Mouse (Mus musculus): ENCODE data around the gene Pigl. TPM values are rescaled to one million over a fixed set of nuclear protein-coding genes. Genes with fewer than 3 reads are reported as not detected.
"Not testable (repeated sequence)": the region's sequence is repeated elsewhere in the genome, so short reads cannot be mapped to it uniquely, and the experiment has no call there.

Gene Pigl
- polyA plus RNA-seq, 1 experiment = 8.2 TPM

DNA sequence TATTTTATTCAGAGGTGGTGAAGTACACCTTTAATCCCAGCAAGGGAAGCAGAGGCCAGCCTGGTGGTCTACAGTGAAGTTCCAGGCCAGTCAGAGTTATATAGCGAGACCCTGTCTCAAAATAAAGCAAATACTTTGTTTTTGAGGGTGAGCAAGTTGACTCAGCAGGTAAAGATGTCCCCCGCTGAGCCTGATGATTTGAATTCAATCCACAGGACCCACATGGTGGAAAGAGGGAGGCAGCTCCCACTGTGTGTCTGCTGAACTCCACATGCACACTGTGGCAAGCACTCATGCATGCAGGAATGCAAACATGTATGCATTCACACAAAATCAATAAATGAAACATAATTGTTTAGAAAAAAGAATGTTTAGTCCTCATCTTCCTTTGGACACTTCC lies 40.5 kb downstream of the Pigl start:
- TF ChIP-seq CTCF (IDR thresholded peaks at IDR 0.05; ENCODE audit: borderline replicate concordance, extremely low read depth, insufficient read depth, insufficient read length) (no peak), POLR2A (IDR thresholded peaks at IDR 0.05; ENCODE audit: borderline replicate concordance, extremely low read depth, insufficient read depth, insufficient read length, poor library complexity, severe bottlenecking) (no peak)
- DNase-seq (ENCODE audit: low read depth) = no peak

DNA sequence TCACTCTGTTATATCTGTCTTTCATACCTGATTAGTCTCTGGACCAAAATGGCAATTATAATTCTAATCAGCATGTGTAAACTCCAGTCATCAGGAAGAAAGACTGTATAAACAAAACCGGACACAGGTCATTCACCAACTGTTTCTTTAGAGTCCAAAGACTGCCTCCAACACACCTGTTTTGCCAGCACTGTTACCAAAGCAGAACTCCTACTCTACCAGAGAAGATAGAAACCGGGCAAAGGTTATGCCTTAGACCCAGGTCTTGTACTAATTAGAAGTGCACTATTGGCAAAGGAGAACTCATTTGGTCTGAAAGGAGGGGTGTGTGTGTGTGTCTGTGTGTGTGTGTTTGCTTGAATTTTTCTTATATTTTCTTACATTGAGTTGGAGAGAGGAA lies 42.3 kb downstream of the Pigl start:
- TF ChIP-seq CTCF (IDR thresholded peaks at IDR 0.05; ENCODE audit: borderline replicate concordance, extremely low read depth, insufficient read depth, insufficient read length) = no peak
- no peak for TF ChIP-seq POLR2A (IDR thresholded peaks at IDR 0.05; ENCODE audit: borderline replicate concordance, extremely low read depth, insufficient read depth, insufficient read length, poor library complexity, severe bottlenecking)
- no peak for DNase-seq (ENCODE audit: low read depth)

DNA sequence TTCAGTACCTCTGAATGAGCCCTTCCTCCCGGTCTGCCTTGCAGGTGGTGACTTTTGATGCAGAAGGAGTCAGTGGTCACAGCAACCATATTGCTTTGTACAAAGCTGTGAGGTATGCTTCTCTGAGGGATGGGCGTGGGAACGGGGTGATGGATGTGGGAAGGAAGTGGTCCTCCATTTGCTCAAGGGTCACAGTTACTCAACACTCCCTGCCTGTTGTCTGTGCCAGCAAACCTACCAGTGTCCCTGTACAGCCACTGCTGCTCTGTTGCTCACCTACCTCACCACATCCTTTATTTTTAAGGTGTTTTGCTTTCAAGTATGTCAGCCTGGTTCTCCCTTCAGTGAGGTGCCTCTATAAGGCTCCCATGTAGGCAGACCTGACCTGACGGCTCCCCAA lies 49.4 kb downstream of the Pigl start:
- no peak for TF ChIP-seq POLR2A (IDR thresholded peaks at IDR 0.05; ENCODE audit: borderline replicate concordance, extremely low read depth, insufficient read depth, insufficient read length, poor library complexity, severe bottlenecking)
- DNase-seq (ENCODE audit: low read depth) = no peak

DNA sequence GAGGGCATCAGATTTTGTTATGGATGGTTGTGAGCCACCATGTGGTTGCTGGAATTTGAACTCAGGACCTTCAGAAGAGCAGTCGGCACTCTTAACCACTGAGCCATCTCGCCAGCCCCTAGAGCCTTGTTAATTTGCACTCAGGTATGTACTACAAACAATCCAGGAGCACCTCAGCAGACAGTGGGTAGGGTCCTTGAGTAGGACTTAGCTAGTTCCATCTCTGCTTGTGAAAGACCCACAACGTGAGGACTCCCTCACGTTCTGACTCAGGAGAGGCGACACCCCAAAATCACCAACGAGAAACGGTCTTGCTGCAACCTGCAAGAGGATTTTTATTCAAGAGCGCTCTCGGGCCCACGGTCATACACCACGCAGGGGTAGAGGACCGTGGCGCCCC lies 50.1 kb downstream of the Pigl start:
- DNase-seq (ENCODE audit: low read depth) = not testable (repeated sequence)

DNA sequence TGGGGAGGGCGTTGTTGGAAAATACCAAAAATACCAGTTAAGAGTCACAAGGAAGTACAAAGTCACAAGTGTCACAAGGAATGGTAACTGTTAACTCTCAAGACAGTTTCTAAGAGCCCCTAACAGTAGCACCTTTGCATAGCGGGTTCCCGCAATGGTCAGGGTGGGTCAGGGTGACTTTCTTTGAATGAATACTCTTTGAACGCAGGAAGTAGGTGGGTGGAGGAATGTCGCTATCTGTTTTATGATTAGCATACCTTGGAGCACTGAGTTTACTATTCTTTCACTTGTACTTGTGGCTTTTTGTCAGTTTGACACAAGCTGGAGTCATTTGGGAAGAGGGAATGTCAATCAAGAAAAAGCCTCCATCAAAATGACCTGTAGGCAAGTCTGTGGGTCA lies 50.6 kb downstream of the Pigl start:
- not testable (repeated sequence) for DNase-seq (ENCODE audit: low read depth)

DNA sequence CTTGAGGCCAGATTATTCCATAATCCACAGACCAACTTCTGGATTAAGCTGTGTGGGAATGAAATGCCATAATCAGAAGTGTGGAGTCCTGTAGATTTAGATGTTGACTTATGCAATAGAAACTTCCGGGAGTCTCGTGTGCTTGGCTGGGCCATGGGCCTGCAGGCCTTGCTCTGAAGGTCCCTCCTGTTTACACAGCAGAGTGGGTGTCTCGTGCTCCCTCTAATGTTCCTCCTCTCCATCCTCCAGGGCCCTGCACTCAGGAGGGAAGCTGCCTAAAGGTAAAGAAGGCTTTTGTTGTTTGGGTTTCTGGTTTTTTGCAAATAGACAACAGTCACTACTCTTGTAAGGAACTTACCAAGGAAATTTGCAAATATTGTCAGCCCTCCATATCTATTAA lies 51.3 kb downstream of the Pigl start:
- TF ChIP-seq CTCF (IDR thresholded peaks at IDR 0.05; ENCODE audit: borderline replicate concordance, extremely low read depth, insufficient read depth, insufficient read length) (no peak), POLR2A (IDR thresholded peaks at IDR 0.05; ENCODE audit: borderline replicate concordance, extremely low read depth, insufficient read depth, insufficient read length, poor library complexity, severe bottlenecking) (no peak)
- DNase-seq (ENCODE audit: low read depth) = no peak

DNA sequence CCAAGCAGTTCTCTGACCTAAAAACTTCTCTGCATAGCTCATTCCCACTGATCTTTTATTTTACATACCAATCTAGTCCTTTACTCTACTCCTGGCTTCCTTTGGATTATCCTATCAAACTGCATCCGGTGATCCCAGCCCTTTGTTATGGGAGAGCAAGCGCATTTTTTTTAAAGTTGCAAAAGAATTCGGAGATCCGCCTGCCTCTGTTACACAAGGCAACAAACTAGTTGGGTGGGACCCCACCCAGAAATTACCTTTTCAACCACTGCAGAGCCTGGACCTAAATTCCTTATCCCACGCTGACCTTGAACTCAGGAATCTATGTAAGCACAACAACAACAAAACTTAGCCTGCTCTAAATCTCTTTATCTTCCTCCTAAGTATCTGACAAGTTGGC lies 52.7 kb downstream of the Pigl start:
- no peak for DNase-seq (ENCODE audit: low read depth)
- TF ChIP-seq CTCF (IDR thresholded peaks at IDR 0.05; ENCODE audit: borderline replicate concordance, extremely low read depth, insufficient read depth, insufficient read length) = no peak
- TF ChIP-seq POLR2A (IDR thresholded peaks at IDR 0.05; ENCODE audit: borderline replicate concordance, extremely low read depth, insufficient read depth, insufficient read length, poor library complexity, severe bottlenecking) = no peak

DNA sequence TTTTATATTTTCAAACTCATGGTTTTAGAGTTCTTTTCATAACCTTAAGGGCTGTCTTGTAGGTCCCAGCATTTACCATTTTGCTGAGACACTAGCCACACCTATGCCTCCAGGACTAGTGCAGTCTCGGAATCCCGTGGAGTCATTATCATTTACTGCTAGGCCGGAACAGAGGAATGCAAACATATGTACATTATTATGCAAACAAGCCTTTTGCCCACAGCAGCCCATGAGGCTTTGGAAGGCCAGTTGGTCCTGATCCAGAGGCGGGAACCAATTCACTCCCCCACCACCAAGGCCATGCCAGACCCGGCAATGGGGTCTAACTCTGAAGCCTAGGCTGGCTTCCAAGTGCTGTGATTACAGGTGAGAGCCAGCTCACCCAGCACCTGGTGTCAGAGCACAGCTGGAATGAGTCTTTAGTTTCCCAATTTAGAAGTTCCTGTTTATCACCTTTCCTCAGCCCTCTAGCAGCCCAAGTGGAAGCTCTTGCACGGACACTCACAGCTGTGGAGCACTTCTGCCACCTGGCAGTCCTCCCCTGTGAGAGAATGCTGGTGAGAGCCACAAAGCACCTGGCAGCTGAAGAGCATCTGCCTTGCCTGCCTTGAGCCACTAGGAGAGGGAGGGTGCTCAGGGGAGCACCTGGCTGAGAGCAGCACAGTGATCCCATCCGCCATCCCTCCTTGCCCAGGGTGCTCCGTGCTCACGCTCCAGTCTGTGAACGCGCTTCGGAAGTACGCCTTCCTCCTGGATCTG lies 53.4 kb downstream of the Pigl start:
- no peak for TF ChIP-seq POLR2A (IDR thresholded peaks at IDR 0.05; ENCODE audit: borderline replicate concordance, extremely low read depth, insufficient read depth, insufficient read length, poor library complexity, severe bottlenecking)
- no peak for TF ChIP-seq CTCF (IDR thresholded peaks at IDR 0.05; ENCODE audit: borderline replicate concordance, extremely low read depth, insufficient read depth, insufficient read length)
- peak; percentile 9 for DNase-seq (ENCODE audit: low read depth)

DNA sequence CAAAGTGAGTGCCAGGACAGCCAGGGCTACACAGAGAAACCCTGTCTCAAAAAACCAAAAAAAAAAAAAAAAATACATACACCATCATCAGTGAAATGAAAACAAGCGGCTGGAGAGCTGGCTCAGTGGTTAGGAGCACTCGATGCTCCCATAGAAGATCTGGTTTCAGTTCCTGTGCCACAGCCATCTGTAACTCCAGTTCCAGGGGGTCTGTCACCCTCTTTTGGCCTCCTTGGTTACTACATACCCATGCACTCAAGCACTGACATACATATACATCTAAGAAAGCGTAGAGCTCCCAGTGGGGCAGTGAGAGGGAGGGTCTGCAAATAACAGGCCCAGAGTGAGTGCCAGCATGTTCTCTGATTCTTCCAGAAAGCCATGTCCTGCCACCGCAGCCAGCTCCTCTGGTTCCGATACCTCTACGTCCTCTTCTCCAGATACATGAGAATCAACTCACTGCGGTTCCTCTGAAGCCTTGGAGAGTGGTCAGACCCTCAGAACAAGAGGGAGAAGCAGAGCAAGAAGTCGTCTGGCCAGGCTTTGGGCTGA lies 54.3 kb downstream of the Pigl start:
- DNase-seq (ENCODE audit: low read depth) = no peak
- TF ChIP-seq POLR2A (IDR thresholded peaks at IDR 0.05; ENCODE audit: borderline replicate concordance, extremely low read depth, insufficient read depth, insufficient read length, poor library complexity, severe bottlenecking) (no peak), CTCF (IDR thresholded peaks at IDR 0.05; ENCODE audit: borderline replicate concordance, extremely low read depth, insufficient read depth, insufficient read length) (no peak)

DNA sequence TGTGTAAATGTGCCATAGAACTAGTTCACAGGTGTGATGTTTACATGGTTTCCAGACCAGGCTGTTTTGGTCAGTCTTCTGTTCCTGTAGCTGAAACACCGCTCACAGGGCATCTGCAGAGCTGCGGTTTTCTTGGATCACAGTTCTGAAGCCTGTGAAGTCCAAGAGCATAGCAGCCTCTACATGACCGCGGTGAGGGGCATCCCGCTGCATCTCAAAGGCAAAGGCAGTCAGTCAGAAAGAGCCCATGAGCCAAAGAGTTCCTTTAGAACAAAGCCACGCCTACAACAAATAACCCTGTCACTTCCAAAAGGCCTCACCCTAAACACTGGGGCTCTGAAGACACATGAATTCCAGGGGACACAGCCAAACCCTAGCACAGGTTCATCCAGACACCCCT lies 55.1 kb downstream of the Pigl start:
- DNase-seq (ENCODE audit: low read depth) = no peak
- no peak for TF ChIP-seq CTCF (IDR thresholded peaks at IDR 0.05; ENCODE audit: borderline replicate concordance, extremely low read depth, insufficient read depth, insufficient read length)
- TF ChIP-seq POLR2A (IDR thresholded peaks at IDR 0.05; ENCODE audit: borderline replicate concordance, extremely low read depth, insufficient read depth, insufficient read length, poor library complexity, severe bottlenecking) = no peak

DNA sequence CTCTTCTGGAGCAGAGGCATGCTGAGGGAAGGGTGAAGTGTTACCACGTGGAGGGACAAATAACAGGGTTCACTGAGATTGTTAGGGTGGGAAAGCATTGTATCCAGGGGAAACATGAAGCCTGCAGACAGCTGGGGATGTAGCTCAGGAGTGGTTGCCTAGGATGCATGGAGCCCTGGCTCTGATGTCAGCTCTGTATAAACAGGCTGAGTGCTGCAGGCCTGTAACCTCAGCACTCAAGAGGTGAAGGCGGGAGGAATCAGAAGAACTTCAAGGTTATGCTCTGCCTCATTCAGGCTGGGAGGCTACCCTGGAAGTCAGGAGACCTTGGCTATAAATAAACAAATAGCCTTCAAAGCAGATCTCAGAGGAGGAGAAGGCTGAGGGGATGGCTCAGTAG lies 60.7 kb downstream of the Pigl start:
- no peak for TF ChIP-seq CTCF (IDR thresholded peaks at IDR 0.05; ENCODE audit: borderline replicate concordance, extremely low read depth, insufficient read depth, insufficient read length)
- TF ChIP-seq POLR2A (IDR thresholded peaks at IDR 0.05; ENCODE audit: borderline replicate concordance, extremely low read depth, insufficient read depth, insufficient read length, poor library complexity, severe bottlenecking) = no peak
- peak; percentile 61 for DNase-seq (ENCODE audit: low read depth)

DNA sequence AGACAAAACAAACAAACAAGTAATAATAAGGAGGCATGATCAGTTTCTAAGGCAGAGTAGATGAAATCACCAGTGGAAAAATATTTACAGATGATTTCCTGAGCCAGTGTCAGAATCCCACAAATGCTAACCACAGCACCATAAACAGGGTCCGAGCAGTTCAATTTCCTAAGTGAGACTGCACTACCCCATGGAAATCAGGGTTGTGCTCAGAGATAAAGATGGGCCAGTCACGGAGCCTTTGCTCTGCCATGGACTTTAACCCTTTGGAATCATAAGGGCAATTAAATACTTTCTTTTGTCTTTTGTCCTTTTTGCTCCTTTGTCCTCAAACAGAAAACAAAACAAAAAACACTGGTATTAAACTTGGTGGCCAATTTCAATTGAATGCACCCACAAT lies 64.0 kb downstream of the Pigl start:
- no peak for DNase-seq (ENCODE audit: low read depth)
- TF ChIP-seq POLR2A (IDR thresholded peaks at IDR 0.05; ENCODE audit: borderline replicate concordance, extremely low read depth, insufficient read depth, insufficient read length, poor library complexity, severe bottlenecking) (no peak), CTCF (IDR thresholded peaks at IDR 0.05; ENCODE audit: borderline replicate concordance, extremely low read depth, insufficient read depth, insufficient read length) (no peak)

DNA sequence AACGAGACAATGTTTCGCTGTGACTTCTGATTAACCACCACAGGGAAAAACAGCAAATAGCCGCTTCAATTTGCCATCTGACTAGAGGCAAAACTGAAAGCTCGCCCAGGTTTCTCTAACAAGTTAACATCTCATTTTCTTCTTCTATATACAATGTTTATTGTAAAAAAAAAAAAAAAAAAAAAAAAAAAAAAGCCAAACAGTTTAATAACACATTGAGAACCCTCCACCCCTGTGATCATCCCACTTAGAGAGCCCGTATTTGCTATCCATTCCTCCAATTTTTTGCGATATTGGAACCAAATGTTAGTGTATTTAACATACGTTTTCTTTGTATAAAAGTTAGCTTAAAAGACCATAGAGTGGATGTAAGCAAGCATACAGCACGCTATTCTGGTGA lies 78.8 kb downstream of the Pigl start:
- TF ChIP-seq CTCF (IDR thresholded peaks at IDR 0.05; ENCODE audit: borderline replicate concordance, extremely low read depth, insufficient read depth, insufficient read length) (no peak), POLR2A (IDR thresholded peaks at IDR 0.05; ENCODE audit: borderline replicate concordance, extremely low read depth, insufficient read depth, insufficient read length, poor library complexity, severe bottlenecking) (no peak)
- DNase-seq (ENCODE audit: low read depth) = no peak

Data from brain, embryonic 14.5 days (tissue).